ENCODE assay signal across 7 mouse cellular contexts in genomic region chr10:80972071-80972987, GRCm38 (mm10). TPM values are rescaled to one million over a fixed set of nuclear protein-coding genes. Genes with fewer than 3 reads are reported as not detected.
DNase-seq lines count a peak whose midpoint lies in the region; ATAC-seq and TF ChIP-seq lines count a peak whose summit lies in the region.

No protein-coding gene starts in this region.

- 0 out of 2 replicates have a peak overlapping the region, but pooled peaks have one; percentile 16 for H3K27ac ChIP-seq in neural tube, embryonic 14.5 days (ENCODE audit: low read depth, low read length)
- H3K27ac ChIP-seq in lung, postnatal 0 days (ENCODE audit: low read length) = peak overlapping the region; percentile 47

- no peak; the same call in 1 of the 2 replicates for TF ChIP-seq EP300 in lung, postnatal 0 days (IDR thresholded peaks at IDR 0.05)

- H3K9me3 ChIP-seq in neural tube, embryonic 14.5 days (ENCODE audit: control insufficient read depth, low read length) = no peaks in the 10 kb centered on the region
- H3K9me3 ChIP-seq in lung, postnatal 0 days (ENCODE audit: low read length) = no peaks in the 10 kb centered on the region

- no peak overlapping the region for H3K4me2 ChIP-seq in neural tube, embryonic 14.5 days (ENCODE audit: low read depth, low read length)
- no peak overlapping the region for H3K4me2 ChIP-seq in lung, postnatal 0 days (replicated peaks; ENCODE audit: low read depth, low read length)

- no peak overlapping the region for H3K4me3 ChIP-seq in neural tube, embryonic 14.5 days (ENCODE audit: low read depth, low read length)
- H3K4me3 ChIP-seq in lung, postnatal 0 days (ENCODE audit: low read depth, low read length) = no peak overlapping the region

- TF ChIP-seq CTCF in lung, postnatal 0 days (IDR thresholded peaks at IDR 0.05) = no peak

- H3K27me3 ChIP-seq in neural tube, embryonic 14.5 days (ENCODE audit: control insufficient read depth, insufficient read depth, low read length) = no peaks in the 10 kb centered on the region
- no peaks in the 10 kb centered on the region for H3K27me3 ChIP-seq in lung, postnatal 0 days (replicated peaks; ENCODE audit: insufficient read depth, low read length)

- DNase-seq in neural tube, embryonic 10.5 days (ENCODE audit: extremely low spot score, low spot score) = no peak
- peak; percentile 85 for DNase-seq in cerebellum, adult 9-11 months
- DNase-seq in heart, postnatal 14 days = peak; percentile 52 to 70
- peak; percentile 72 for DNase-seq in lung, postnatal 0 days (ENCODE audit: low spot score)

- H3K36me3 ChIP-seq in neural tube, embryonic 14.5 days (ENCODE audit: control insufficient read depth, insufficient read depth, low read length) = no peaks in the 10 kb centered on the region
- H3K36me3 ChIP-seq in lung, postnatal 0 days (ENCODE audit: insufficient read depth, low read length) = no peaks in the 10 kb centered on the region

- intact Hi-C loops in heart, postnatal 14 days (cut with DNase I) = no loop called here

- H3K4me1 ChIP-seq in neural tube, embryonic 14.5 days (ENCODE audit: control insufficient read depth, insufficient read depth, low read length) = peaks cover 6% of the 10 kb centered on the region; the same call in 1 of the 2 replicates
- H3K4me1 ChIP-seq in lung, postnatal 0 days (ENCODE audit: insufficient read depth, low read depth, low read length) = peaks cover 6% of the 10 kb centered on the region; the same call in 1 of the 2 replicates

- H3K9ac ChIP-seq in neural tube, embryonic 14.5 days (replicated peaks; ENCODE audit: low read depth, low read length) = no peak overlapping the region
- no peak overlapping the region for H3K9ac ChIP-seq in lung, postnatal 0 days (replicated peaks; ENCODE audit: low read depth)

- ATAC-seq in neural tube, embryonic 14.5 days (ENCODE audit: low read depth) = no peak
- ATAC-seq in lung, postnatal 0 days = peak; percentile 52
- no peak for ATAC-seq in CD4-positive, CD25-positive, alpha-beta regulatory T cell, adult 4 months
- no peak for ATAC-seq in megakaryocyte, adult 5-6 weeks (ENCODE audit: poor library complexity, severe bottlenecking)

- WGBS in neural tube, embryonic 14.5 days = 49% methylated on average over 11 of the region's 11 CpGs
- WGBS in lung, postnatal 0 days = 36% methylated on average over 11 of the region's 11 CpGs

RNA-seq across cellular contexts. Expression of gene Gng7, which starts 42.4 kb away (rescaled TPM):
- 20.3 and 22.7 TPM in 2 replicates for polyA plus RNA-seq in neural tube, embryonic 14.5 days (2014; fragmentation: Nextera tagmentation; extraction: Ambion mirVana)
- total RNA-seq in heart, postnatal 14 days (2021) = under 1 TPM; 0.27 to 0.31 TPM
- polyA plus RNA-seq in lung, postnatal 0 days (2015; fragmentation: Nextera tagmentation; extraction: Ambion mirVana) = 1.0 and 1.4 TPM in 2 replicates
- under 1 TPM in 1 of 2 experiments, not detected in 1; 0.54 TPM for polyA plus RNA-seq in CD4-positive, CD25-positive, alpha-beta regulatory T cell, adult 4 months (2017; shearing (Covaris generic))
- 0.11 TPM in 1 of 2 replicates, not detected in the other for total RNA-seq in megakaryocyte, adult 5-6 weeks (2015)
- 0.26 TPM in 1 of 2 replicates, not detected in the other for total RNA-seq in megakaryocyte, adult 5-6 weeks (2017)

RNA-seq across cellular contexts. Expression of gene Gadd45b, which starts 42.5 kb away (rescaled TPM):
- polyA plus RNA-seq in neural tube, embryonic 14.5 days (2014; fragmentation: Nextera tagmentation; extraction: Ambion mirVana) = 7.4 and 7.6 TPM in 2 replicates
- 10 to 100 TPM; 13.6 to 17.2 TPM for total RNA-seq in heart, postnatal 14 days (2021)
- polyA plus RNA-seq in lung, postnatal 0 days (2015; fragmentation: Nextera tagmentation; extraction: Ambion mirVana) = 131 and 145 TPM in 2 replicates
- polyA plus RNA-seq in CD4-positive, CD25-positive, alpha-beta regulatory T cell, adult 4 months (2017; shearing (Covaris generic)) = 10 to 100 TPM; 25.3 to 38.9 TPM
- 11.0 and 12.9 TPM in 2 replicates for total RNA-seq in megakaryocyte, adult 5-6 weeks (2015)
- 9.4 and 20.3 TPM in 2 replicates for total RNA-seq in megakaryocyte, adult 5-6 weeks (2017)

RNA-seq across cellular contexts. Expression of gene Diras1, which starts 53.1 kb away (rescaled TPM):
- 24.0 and 28.8 TPM in 2 replicates for polyA plus RNA-seq in neural tube, embryonic 14.5 days (2014; fragmentation: Nextera tagmentation; extraction: Ambion mirVana)
- total RNA-seq in heart, postnatal 14 days (2021) = under 1 TPM in 1 of 2 experiments, not detected in 1; 0.10 TPM
- polyA plus RNA-seq in lung, postnatal 0 days (2015; fragmentation: Nextera tagmentation; extraction: Ambion mirVana) = not detected in 2 replicates
- not detected for polyA plus RNA-seq in CD4-positive, CD25-positive, alpha-beta regulatory T cell, adult 4 months (2017; shearing (Covaris generic))
- not detected in 2 replicates for total RNA-seq in megakaryocyte, adult 5-6 weeks (2015)
- total RNA-seq in megakaryocyte, adult 5-6 weeks (2017) = 0.20 TPM in 1 of 2 replicates, not detected in the other

RNA-seq across cellular contexts. Expression of gene Lmnb2, which starts 54.3 kb away (rescaled TPM):
- polyA plus RNA-seq in neural tube, embryonic 14.5 days (2014; fragmentation: Nextera tagmentation; extraction: Ambion mirVana) = 10.8 and 16.1 TPM in 2 replicates
- total RNA-seq in heart, postnatal 14 days (2021) = 1 to 10 TPM; 5.1 to 7.0 TPM
- 6.9 and 7.3 TPM in 2 replicates for polyA plus RNA-seq in lung, postnatal 0 days (2015; fragmentation: Nextera tagmentation; extraction: Ambion mirVana)
- polyA plus RNA-seq in CD4-positive, CD25-positive, alpha-beta regulatory T cell, adult 4 months (2017; shearing (Covaris generic)) = 1 to 10 TPM; 3.3 to 4.7 TPM
- 7.7 and 9.5 TPM in 2 replicates for total RNA-seq in megakaryocyte, adult 5-6 weeks (2015)
- 35.2 and 35.8 TPM in 2 replicates for total RNA-seq in megakaryocyte, adult 5-6 weeks (2017)

Comparison
In these comparisons a context has a peak if more than half of its experiments do, and no peak if none do; other contexts are left out.
1. RNA of gene Diras1, which starts 53.1 kb away (polyA plus RNA-seq): 24.0 to 28.8 TPM in neural tube, embryonic 14.5 days; not detected in lung, postnatal 0 days and not detected in CD4-positive, CD25-positive, alpha-beta regulatory T cell, adult 4 months; every median in the first group is over 10 times any median in the second.